23 mouse cellular contexts compared by ENCODE assay signal in the genomic region with DNA sequence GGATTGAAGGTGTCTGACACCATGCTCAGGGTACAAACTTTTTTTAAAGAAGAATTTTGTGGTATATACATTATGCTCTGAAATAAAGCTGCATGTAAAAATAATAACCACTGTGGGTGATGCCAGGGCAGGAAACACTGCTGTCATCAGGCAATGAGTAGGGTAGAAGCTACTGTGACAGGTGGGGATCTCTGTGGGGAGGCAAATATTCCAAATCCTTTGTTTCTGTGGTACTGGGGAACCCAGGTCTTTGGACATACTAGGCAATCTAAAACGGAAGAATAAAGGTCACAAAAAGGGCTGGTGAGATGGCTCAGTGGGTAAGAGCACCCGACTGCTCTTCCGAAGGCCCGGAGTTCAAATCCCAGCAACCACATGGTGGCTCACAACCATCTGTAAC. TPM values are rescaled to one million over a fixed set of nuclear protein-coding genes. Genes with fewer than 3 reads are reported as not detected.
A peak's percentile ranks its signal among the peaks of the same experiment; 100 is the strongest.
DNase-seq lines count a peak whose midpoint lies in the region; ATAC-seq and TF ChIP-seq lines count a peak whose summit lies in the region.
"Had no signal": no experiment of that assay in that cellular context is flagged by ENCODE, and none has a peak within 500 bp of the region (broad histone marks: within the 10 kb centered on the region; RNA-seq: fewer than 3 reads in every experiment).

No protein-coding gene starts in this region.

- no peak overlapping the region for H3K4me3 ChIP-seq in layer of hippocampus, adult 2 months
- H3K4me3 ChIP-seq: embryonic facial prominence, embryonic 13.5 days; embryonic facial prominence, embryonic 15.5 days; erythroblast, embryonic 14.5 days; forebrain, embryonic 10.5 days; forebrain, embryonic 12.5 days; gastrocnemius, adult 2 months had no signal

- TF ChIP-seq CTCF in layer of hippocampus, adult 2 months (conservative IDR thresholded peaks at IDR 0.05), result no peak

- peak; percentile 5 for DNase-seq in cerebellum, adult 11 months
- no peak for DNase-seq in cerebellum, postnatal 14 days
- peak; percentile 26 to 35 for DNase-seq in cerebellum, adult 18-20 months
- peak; percentile 46 for DNase-seq in brain, adult 2 months (ENCODE audit: low read depth, low spot score)
- peak; percentile 45 for DNase-seq in cerebellum, adult 9-11 months
- DNase-seq in layer of hippocampus, adult 2 months (ENCODE audit: low spot score in 2 of 2), result no peak
- no peak for DNase-seq in testis, postnatal 10 days (ENCODE audit: low spot score)
- DNase-seq: adrenal gland, adult 8-10 months; adrenal gland, postnatal 14 days; adrenal gland, postnatal 36 days; B cell, adult 2 months; gastrocnemius, adult 2 months had no signal

- ATAC-seq in cerebellum, adult (ENCODE audit: insufficient number of reproducible peaks, low FRiP score, low TSS enrichment), result no peak
- ATAC-seq: activated CD4-positive, CD25-positive, alpha-beta regulatory T cell, adult 4 months; CD4-positive, CD25-positive, alpha-beta regulatory T cell, adult 4 months; forebrain, embryonic 14.5 days; forebrain, embryonic 16.5 days; Patski had no signal

- H3K27ac ChIP-seq in layer of hippocampus, adult 2 months, result no peak overlapping the region
- H3K27ac ChIP-seq: embryonic facial prominence, embryonic 13.5 days; embryonic facial prominence, embryonic 15.5 days; forebrain, embryonic 10.5 days; forebrain, embryonic 12.5 days; gastrocnemius, adult 2 months had no signal

RNA-seq across cellular contexts. Expression of a gene that starts 48.9 kb away (rescaled TPM):
- 10 to 100 TPM; 69.7 to 75.1 TPM for total RNA-seq in layer of hippocampus, adult 2 months (2021)

RNA-seq across cellular contexts. Expression of a gene that starts 53.5 kb away (rescaled TPM):
- total RNA-seq in layer of hippocampus, adult 2 months (2021), result 10 to 100 TPM in 1 of 2 experiments, 1 to 10 TPM in 1; 9.1 to 17.4 TPM

Comparison
In these comparisons a context has a peak if more than half of its experiments do, and no peak if none do; other contexts are left out.
1. DNase-seq: peak in cerebellum, adult 11 months (single experiment), cerebellum, adult 18-20 months (2 of 2), brain, adult 2 months (single experiment) and cerebellum, adult 9-11 months (single experiment); none in cerebellum, postnatal 14 days (0 of 2), layer of hippocampus, adult 2 months (0 of 2) and testis, postnatal 10 days (single experiment).